Mouse (Mus musculus) Patski (cell line): ENCODE data around the gene Olfr206. TPM values are rescaled to one million over a fixed set of nuclear protein-coding genes. Genes with fewer than 3 reads are reported as not detected.
"Not testable (repeated sequence)": the region's sequence is repeated elsewhere in the genome, so short reads cannot be mapped to it uniquely, and the experiment has no call there.

Source experiments
- ATAC-seq: fragments of 100-300 bp; one replicate; pipeline ENCODE4 v1.8.0; 2021
- CTCF ChIA-PET: fragments of 350-600 bp; sonication (Branson Sonifier 250); formaldehyde crosslinking; loops from one replicate; lab custom pipeline; 2022; ENCODE audit warnings: inconsistent platforms; lab: Charles Lee
- POLR2A ChIA-PET: fragments of 350-600 bp; sonication (Branson Sonifier 250); formaldehyde crosslinking; loops from one replicate; lab custom pipeline; 2022; ENCODE audit warnings: antibody characterized with exemption, inconsistent platforms; lab: Charles Lee
- DNase-seq: peaks from one replicate; pipeline ENCODE4 v3.0.0-alpha.2; 2011; ENCODE audit warnings: low read depth, low spot score
- H3K27me3 ChIP-seq: fragments of 371-371 bp; one replicate; pipeline ENCODE4 v1.5.1; 2021
- CTCF ChIP-seq: fragments of 100-300 bp; IDR thresholded peaks from one replicate; pipeline ENCODE4 v1.5.1; 2021
- in situ Hi-C: fragments of 300-500 bp; cut with MboI; formaldehyde crosslinking; loops from 3 replicates; pipeline ENCODE4 v1.11.1; 2018; ENCODE audit warnings: low pct_unique_long_range_greater_than_20kb, mixed read lengths
- polyA plus RNA-seq: library from polyadenylated mRNA; unstranded; gene quantifications from one replicate; pipeline ENCODE4 v1.2.3, GENCODE M21; 2021

The Olfr206 gene
- not detected for polyA plus RNA-seq

DNA sequence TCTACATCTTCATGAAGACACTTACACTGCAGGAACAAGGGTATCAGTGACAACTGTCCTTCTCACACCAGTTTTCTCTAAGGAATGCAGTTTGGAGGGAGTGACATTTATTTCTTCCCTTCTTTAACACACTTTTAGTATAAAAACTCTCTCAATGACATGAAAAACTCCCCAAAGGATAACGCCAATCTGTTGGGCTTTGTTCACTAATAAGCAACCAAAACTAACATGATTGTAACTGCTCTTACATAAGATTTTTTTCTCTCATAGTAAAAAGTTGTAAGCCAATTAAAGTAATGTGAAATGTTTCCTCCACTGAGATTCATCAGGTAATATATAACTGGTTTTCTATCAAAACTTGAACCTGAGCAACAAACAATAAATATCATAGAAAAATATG, at the start of gene Olfr206:
Olfr206 (minus strand) TSS at position 101 of the 400 bp plus-strand sequence.
- ATAC-seq (no peak), DNase-seq (no peak)
- peaks cover 9% of the 10 kb centered on the region for H3K27me3 ChIP-seq
- ChIA-PET CTCF (interaction anchor here (1.4 kb wide), 1 partner anchor 11 kb away, joined by 4 read pairs; no protein-coding TSS in a partner anchor), POLR2A (no interaction called here)
- in situ Hi-C loops: no loop called here
- TF ChIP-seq CTCF: no peak

DNA sequence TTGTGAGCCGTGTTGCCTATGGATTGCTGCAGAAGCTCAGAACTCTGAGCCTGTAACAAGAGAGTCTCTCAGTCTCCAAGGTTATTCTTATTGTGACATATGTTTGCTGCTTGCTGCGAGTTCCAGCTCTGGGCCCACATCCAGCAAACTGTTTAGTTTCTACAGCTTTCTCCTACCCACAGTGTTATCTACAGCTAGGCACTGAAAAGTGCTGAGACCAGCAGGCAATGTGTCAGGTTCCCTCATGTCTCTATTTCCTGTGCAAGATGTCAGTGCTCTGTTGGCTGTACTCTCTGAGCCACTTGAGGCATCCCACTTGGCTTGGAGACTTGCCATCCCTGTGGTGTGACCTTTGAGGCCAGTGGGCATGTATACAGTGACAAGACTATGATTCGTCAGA, 44.3 kb upstream of the Olfr206 start:
- H3K27me3 ChIP-seq: peaks cover 4% of the 10 kb centered on the region
- ATAC-seq (no peak), DNase-seq (no peak)
- CTCF ChIA-PET: interaction anchor here (1.2 kb wide), 1 partner anchor 11 kb away, joined by 3 read pairs; no protein-coding TSS in a partner anchor
- POLR2A ChIA-PET: no interaction called here
- TF ChIP-seq CTCF: no peak
- in situ Hi-C loops: loop anchor here (25.0 kb wide), 1 partner anchor 631 kb away; the partner anchor contains the start of gene Olfr172

DNA sequence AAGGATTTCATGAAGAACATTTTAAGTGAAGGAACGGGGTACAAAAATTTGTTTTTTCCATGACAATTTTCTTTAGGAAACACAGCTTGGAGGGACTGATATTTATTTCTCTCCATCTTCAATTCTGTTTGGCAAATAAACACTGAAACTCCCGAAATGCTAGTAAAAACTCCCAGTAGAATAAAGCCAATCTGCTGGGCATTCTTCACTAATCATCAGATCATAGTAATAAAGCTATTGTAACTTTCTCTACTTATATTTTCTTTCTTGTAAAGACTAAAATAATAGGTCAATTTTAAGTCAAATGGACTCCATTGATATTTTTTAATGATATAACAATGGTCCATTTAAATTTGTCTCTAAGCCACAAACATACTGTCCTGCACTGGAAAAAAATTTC, 14.8 kb upstream of the Olfr206 start, which contains the start of gene Olfr209:
Olfr209 (minus strand) TSS at position 101 of the 400 bp plus-strand sequence.
- TF ChIP-seq CTCF: no peak
- ChIA-PET CTCF (no interaction called here), POLR2A (interaction anchor here (0.6 kb wide), 1 partner anchor 40 kb away, joined by 3 read pairs; no protein-coding TSS in a partner anchor)
- peaks cover 3% of the 10 kb centered on the region for H3K27me3 ChIP-seq
- DNase-seq (no peak), ATAC-seq (no peak)
- in situ Hi-C loops: no loop called here

DNA sequence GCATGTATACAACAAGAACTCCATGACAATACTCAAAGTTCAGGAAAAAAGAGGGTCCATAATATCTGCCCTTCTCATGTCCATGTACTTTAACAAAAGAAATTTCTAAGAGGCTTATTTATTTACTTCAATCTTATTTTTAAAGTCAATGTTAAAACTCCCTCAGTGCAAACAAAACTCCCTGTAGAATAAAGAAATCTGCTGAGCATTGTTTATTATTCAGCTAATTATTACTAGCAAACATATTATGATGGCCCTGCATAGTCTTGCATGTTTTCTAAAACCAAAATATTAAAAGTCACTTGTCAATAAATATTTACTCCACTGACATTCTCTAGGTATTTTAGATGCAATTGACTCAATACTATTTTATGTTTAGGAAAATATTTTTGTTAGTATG, 18.0 kb downstream of the Olfr206 start, which contains the start of gene Olfr205:
Olfr205 (minus strand) TSS at position 101 of the 400 bp plus-strand sequence.
- no peak for DNase-seq
- TF ChIP-seq CTCF: no peak
- POLR2A ChIA-PET: no interaction called here
- CTCF ChIA-PET: no interaction called here
- H3K27me3 ChIP-seq: no peaks in the 10 kb centered on the region
- no peak for ATAC-seq
- in situ Hi-C loops: no loop called here

DNA sequence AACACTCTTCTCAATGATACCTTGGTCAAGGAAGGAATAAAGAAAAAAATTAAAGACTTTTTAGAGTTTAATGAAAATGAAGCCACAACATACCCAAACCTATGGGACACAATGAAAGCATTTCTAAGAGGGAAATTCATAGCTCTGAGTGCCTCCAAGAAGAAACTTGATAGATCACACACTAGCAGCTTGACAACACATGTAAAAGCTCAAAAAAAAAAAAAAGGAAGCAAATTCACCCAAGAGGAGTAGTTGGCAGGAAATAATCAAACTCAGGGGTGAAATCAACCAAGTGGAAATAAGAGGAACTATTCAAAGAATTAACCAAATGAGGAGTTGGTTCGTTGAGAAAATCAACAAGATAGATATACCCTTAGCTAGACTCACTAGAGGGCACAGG, 25.8 kb downstream of the Olfr206 start:
- in situ Hi-C loops, DNase-seq, CTCF ChIA-PET, POLR2A ChIA-PET, ATAC-seq, H3K27me3 ChIP-seq: not testable (repeated sequence)

DNA sequence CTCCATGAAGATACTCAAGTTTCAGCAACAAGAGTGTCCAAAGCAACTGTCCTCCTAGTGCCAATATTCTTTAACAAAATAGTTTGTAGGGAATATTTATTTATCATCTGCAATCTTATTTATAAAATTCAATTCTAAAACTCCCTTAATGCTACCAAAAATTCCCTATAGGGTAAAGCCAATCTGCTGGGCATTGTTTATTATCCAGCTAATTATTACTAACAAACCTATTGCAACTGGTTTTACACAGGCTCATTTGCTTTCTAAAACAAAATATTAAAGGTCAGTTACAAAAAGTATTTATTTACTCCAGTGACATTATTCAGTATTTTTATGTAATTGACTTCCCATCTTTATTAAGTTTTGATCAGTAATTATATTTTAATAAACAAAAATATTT, 30.9 kb downstream of the Olfr206 start, which contains the start of gene Olfr204:
Olfr204 (minus strand) TSS at position 101 of the 400 bp plus-strand sequence.
- ChIA-PET POLR2A (no interaction called here), CTCF (no interaction called here)
- no peak for ATAC-seq
- DNase-seq: no peak
- in situ Hi-C loops: no loop called here
- no peak for TF ChIP-seq CTCF
- no peaks in the 10 kb centered on the region for H3K27me3 ChIP-seq

DNA sequence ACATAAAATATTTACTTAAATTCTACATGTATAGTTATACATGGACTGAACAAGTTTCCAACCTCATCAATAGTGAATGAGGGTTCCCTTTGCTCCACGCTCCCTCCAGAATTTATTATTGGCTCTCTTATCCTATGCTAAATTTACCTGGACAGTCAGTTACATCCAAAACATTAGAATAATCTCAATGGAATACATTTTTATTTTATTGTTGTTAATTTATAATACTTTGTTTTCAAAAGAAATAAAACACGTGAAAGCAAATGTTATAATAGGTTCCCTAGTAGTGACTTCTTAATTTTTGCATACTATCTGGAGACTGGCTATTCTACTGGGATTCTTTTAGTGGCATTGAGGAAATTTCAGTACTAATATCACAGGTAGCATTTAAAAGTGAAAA, 50.5 kb downstream of the Olfr206 start, which contains the start of gene Olfr203:
Olfr203 (plus strand) TSS at position 301 of the 400 bp plus-strand sequence.
- DNase-seq (no peak), ATAC-seq (no peak)
- in situ Hi-C loops: no loop called here
- H3K27me3 ChIP-seq: no peaks in the 10 kb centered on the region
- ChIA-PET POLR2A (no interaction called here), CTCF (no interaction called here)
- no peak for TF ChIP-seq CTCF

Other genes starting within 250 kb of the Olfr206 start
- not detected for gene Olfr193, start 237.4 kb downstream of the Olfr206 start, polyA plus RNA-seq
- gene Olfr194, start 228.2 kb downstream of the Olfr206 start, polyA plus RNA-seq: not detected
- gene Olfr195, start 202.2 kb downstream of the Olfr206 start, polyA plus RNA-seq: not detected
- gene Olfr196, start 178.8 kb downstream of the Olfr206 start, polyA plus RNA-seq: not detected
- not detected for gene Olfr198, start 145.7 kb downstream of the Olfr206 start, polyA plus RNA-seq
- not detected for gene Olfr199, start 129.5 kb downstream of the Olfr206 start, polyA plus RNA-seq
- gene Olfr201, start 76.6 kb downstream of the Olfr206 start, polyA plus RNA-seq: not detected
- gene Olfr202, start 62.5 kb downstream of the Olfr206 start, polyA plus RNA-seq: not detected
- gene Olfr203, start 50.4 kb downstream of the Olfr206 start, polyA plus RNA-seq: not detected
- not detected for gene Olfr204, start 31.0 kb downstream of the Olfr206 start, polyA plus RNA-seq
- not detected for gene Olfr205, start 18.1 kb downstream of the Olfr206 start, polyA plus RNA-seq
- 0.09 TPM for gene Olfr209, start 14.7 kb upstream of the Olfr206 start, polyA plus RNA-seq
- not detected for gene Gabrr3, start 58.1 kb upstream of the Olfr206 start, polyA plus RNA-seq
- gene Riox2, start 122.5 kb upstream of the Olfr206 start, polyA plus RNA-seq: 24.6 TPM